Mouse (Mus musculus): ENCODE data around the gene Tm9sf3. TPM values are rescaled to one million over a fixed set of nuclear protein-coding genes. Genes with fewer than 3 reads are reported as not detected.

The Tm9sf3 gene
- polyA plus RNA-seq, 1 experiment from 2014 or later: 137 TPM

- Histone ChIP-seq H3K9me3 (no peaks in the 10 kb centered on the region), H3K4me1 (peaks cover 16% of the 10 kb centered on the region; the same call in 1 of the 2 replicates), H3K27ac (no peak overlapping the region), H3K36me3 (no peaks in the 10 kb centered on the region; the same call in 1 of the 2 replicates), H3K9ac (no peak overlapping the region), H3K4me3 (no peak overlapping the region), H3K4me2 (replicated peaks) (no peak overlapping the region), H3K27me3 (replicated peaks) (no peaks in the 10 kb centered on the region)
- WGBS: 41% methylated on average over 2 of the region's 2 CpGs
- no peak for ATAC-seq (ENCODE audit: low FRiP score, low read depth)
Observed at GRCm38 (mm10) chr19:41258707-41259106, 5.1 kb downstream of the Tm9sf3 start.

- Histone ChIP-seq H3K4me3 (no peak overlapping the region), H3K9me3 (no peaks in the 10 kb centered on the region), H3K27me3 (replicated peaks) (no peaks in the 10 kb centered on the region), H3K4me2 (replicated peaks) (no peak overlapping the region), H3K4me1 (no peaks in the 10 kb centered on the region), H3K36me3 (no peaks in the 10 kb centered on the region; the same call in 1 of the 2 replicates), H3K9ac (no peak overlapping the region), H3K27ac (no peak overlapping the region)
- 87% methylated on average over 5 of the region's 5 CpGs for WGBS
- no peak for ATAC-seq (ENCODE audit: low FRiP score, low read depth)
Observed at GRCm38 (mm10) chr19:41254584-41254983, 9.2 kb downstream of the Tm9sf3 start.

- no peak overlapping the region for H3K4me2 ChIP-seq (replicated peaks)
- H3K27ac ChIP-seq: no peak overlapping the region
- WGBS: 80% methylated on average over 4 of the region's 4 CpGs
- H3K9ac ChIP-seq: no peak overlapping the region
- H3K9me3 ChIP-seq: no peaks in the 10 kb centered on the region
- H3K4me3 ChIP-seq: no peak overlapping the region
- H3K36me3 ChIP-seq: peaks cover 18% of the 10 kb centered on the region
- no peaks in the 10 kb centered on the region for H3K27me3 ChIP-seq (replicated peaks)
- no peaks in the 10 kb centered on the region for H3K4me1 ChIP-seq
- no peak for ATAC-seq (ENCODE audit: low FRiP score, low read depth)
Observed at GRCm38 (mm10) chr19:41248968-41249367, 14.8 kb downstream of the Tm9sf3 start.

- Histone ChIP-seq H3K36me3 (peaks cover 18% of the 10 kb centered on the region), H3K4me2 (replicated peaks) (no peak overlapping the region), H3K27me3 (replicated peaks) (no peaks in the 10 kb centered on the region), H3K4me3 (no peak overlapping the region), H3K4me1 (no peaks in the 10 kb centered on the region), H3K27ac (no peak overlapping the region), H3K9ac (no peak overlapping the region), H3K9me3 (no peaks in the 10 kb centered on the region)
- 95% methylated on average over 3 of the region's 3 CpGs for WGBS
- ATAC-seq (ENCODE audit: low FRiP score, low read depth): no peak
Observed at GRCm38 (mm10) chr19:41248271-41248670, 15.5 kb downstream of the Tm9sf3 start.

- peaks cover 37% of the 10 kb centered on the region for H3K36me3 ChIP-seq
- H3K4me1 ChIP-seq: no peaks in the 10 kb centered on the region
- H3K27ac ChIP-seq: no peak overlapping the region
- H3K9ac ChIP-seq: no peak overlapping the region
- H3K27me3 ChIP-seq (replicated peaks): no peaks in the 10 kb centered on the region
- H3K4me2 ChIP-seq (replicated peaks): no peak overlapping the region
- no peak for ATAC-seq (ENCODE audit: low FRiP score, low read depth)
- H3K4me3 ChIP-seq: no peak overlapping the region
- H3K9me3 ChIP-seq: no peaks in the 10 kb centered on the region
- 91% methylated on average over 4 of the region's 4 CpGs for WGBS
Observed at GRCm38 (mm10) chr19:41246271-41246670, 17.5 kb downstream of the Tm9sf3 start.

GRCm38 (mm10) chr19:41244581-41244980 is 19.2 kb downstream of the Tm9sf3 start:
- H3K36me3 ChIP-seq: peaks cover 49% of the 10 kb centered on the region
- WGBS: 62% methylated on average over 6 of the region's 6 CpGs
- no peak overlapping the region for H3K4me2 ChIP-seq (replicated peaks)
- no peak overlapping the region for H3K4me3 ChIP-seq
- no peak overlapping the region for H3K9ac ChIP-seq
- H3K27me3 ChIP-seq (replicated peaks): no peaks in the 10 kb centered on the region
- H3K4me1 ChIP-seq: no peaks in the 10 kb centered on the region
- no peaks in the 10 kb centered on the region for H3K9me3 ChIP-seq
- no peak for ATAC-seq (ENCODE audit: low FRiP score, low read depth)
- no peak overlapping the region for H3K27ac ChIP-seq

- WGBS: 97% methylated on average over 5 of the region's 5 CpGs
- peaks cover 59% of the 10 kb centered on the region for H3K36me3 ChIP-seq
- ATAC-seq (ENCODE audit: low FRiP score, low read depth): no peak
Observed at GRCm38 (mm10) chr19:41241997-41242396, 21.8 kb downstream of the Tm9sf3 start.

GRCm38 (mm10) chr19:41233698-41234097 is 30.1 kb downstream of the Tm9sf3 start:
- no peak overlapping the region for H3K4me3 ChIP-seq
- WGBS: 93% methylated on average over 4 of the region's 4 CpGs
- no peak overlapping the region for H3K9ac ChIP-seq
- H3K36me3 ChIP-seq: peaks cover 55% of the 10 kb centered on the region
- no peaks in the 10 kb centered on the region for H3K4me1 ChIP-seq
- H3K9me3 ChIP-seq: no peaks in the 10 kb centered on the region
- no peak overlapping the region for H3K4me2 ChIP-seq (replicated peaks)
- ATAC-seq (ENCODE audit: low FRiP score, low read depth): no peak
- H3K27ac ChIP-seq: no peak overlapping the region
- no peaks in the 10 kb centered on the region for H3K27me3 ChIP-seq (replicated peaks)

More at GRCm38 (mm10) chr19:41241997-41242396, 21.8 kb downstream of the Tm9sf3 start:
- no peak overlapping the region for H3K4me3 ChIP-seq
- no peak overlapping the region for H3K4me2 ChIP-seq (replicated peaks)
- H3K27ac ChIP-seq: no peak overlapping the region
- H3K9ac ChIP-seq: no peak overlapping the region
- H3K9me3 ChIP-seq: no peaks in the 10 kb centered on the region
- no peaks in the 10 kb centered on the region for H3K4me1 ChIP-seq
- no peaks in the 10 kb centered on the region for H3K27me3 ChIP-seq (replicated peaks)

GRCm38 (mm10) chr19:41208326-41208725 is 55.5 kb downstream of the Tm9sf3 start:
- Histone ChIP-seq H3K9me3 (no peaks in the 10 kb centered on the region), H3K4me1 (peaks cover 20% of the 10 kb centered on the region), H3K27me3 (replicated peaks) (peaks cover 21% of the 10 kb centered on the region), H3K4me2 (replicated peaks) (no peak overlapping the region), H3K4me3 (no peak overlapping the region), H3K36me3 (peaks cover 2% of the 10 kb centered on the region; the same call in 1 of the 2 replicates), H3K27ac (no peak overlapping the region), H3K9ac (no peak overlapping the region)
- WGBS: 55% methylated on average over 7 of the region's 7 CpGs
- no peak for ATAC-seq (ENCODE audit: low FRiP score, low read depth)

GRCm38 (mm10) chr19:41206811-41207344 is 56.9 kb downstream of the Tm9sf3 start, which contains the start of gene Tll2:
Gene Tll2, minus strand, starts transcription at chr19:41206835.
- Histone ChIP-seq H3K27me3 (replicated peaks) (peaks cover 21% of the 10 kb centered on the region), H3K9ac (peak within 1 kb of the TSS; percentile 51), H3K27ac (no peak within 1 kb of the TSS), H3K9me3 (no peaks in the 10 kb centered on the region), H3K4me1 (peaks cover 20% of the 10 kb centered on the region), H3K4me3 (peak within 1 kb of the TSS; percentile 45), H3K4me2 (replicated peaks) (peak within 1 kb of the TSS; percentile 97), H3K36me3 (no peaks in the 10 kb centered on the region)
- WGBS: under 1% methylated on average over 32 of the region's 32 CpGs
- ATAC-seq (ENCODE audit: low FRiP score, low read depth): peak; percentile 92

- Histone ChIP-seq H3K9me3 (no peaks in the 10 kb centered on the region), H3K4me2 (replicated peaks) (peak overlapping the region; percentile 97), H3K9ac (peak overlapping the region; percentile 51), H3K27me3 (replicated peaks) (peaks cover 21% of the 10 kb centered on the region), H3K27ac (no peak overlapping the region), H3K4me3 (peak overlapping the region; percentile 45), H3K4me1 (peaks cover 20% of the 10 kb centered on the region), H3K36me3 (no peaks in the 10 kb centered on the region)
- under 1% methylated on average over 46 of the region's 46 CpGs for WGBS
- ATAC-seq (ENCODE audit: low FRiP score, low read depth): peak; percentile 62
Observed at GRCm38 (mm10) chr19:41206041-41206810, 57.6 kb downstream of the Tm9sf3 start.

- Histone ChIP-seq H3K27ac (no peak overlapping the region), H3K27me3 (replicated peaks) (peaks cover 21% of the 10 kb centered on the region), H3K4me2 (replicated peaks) (peak overlapping the region; percentile 97), H3K9ac (no peak overlapping the region), H3K9me3 (no peaks in the 10 kb centered on the region), H3K36me3 (no peaks in the 10 kb centered on the region), H3K4me3 (no peak overlapping the region), H3K4me1 (peaks cover 20% of the 10 kb centered on the region)
- no peak for ATAC-seq (ENCODE audit: low FRiP score, low read depth)
- 65% methylated on average over 11 of the region's 11 CpGs for WGBS
Observed at GRCm38 (mm10) chr19:41204159-41205081, 59.4 kb downstream of the Tm9sf3 start.
